Mouse (Mus musculus): Measurements from ENCODE around the gene Nelfcd.

The Nelfcd gene

DNA sequence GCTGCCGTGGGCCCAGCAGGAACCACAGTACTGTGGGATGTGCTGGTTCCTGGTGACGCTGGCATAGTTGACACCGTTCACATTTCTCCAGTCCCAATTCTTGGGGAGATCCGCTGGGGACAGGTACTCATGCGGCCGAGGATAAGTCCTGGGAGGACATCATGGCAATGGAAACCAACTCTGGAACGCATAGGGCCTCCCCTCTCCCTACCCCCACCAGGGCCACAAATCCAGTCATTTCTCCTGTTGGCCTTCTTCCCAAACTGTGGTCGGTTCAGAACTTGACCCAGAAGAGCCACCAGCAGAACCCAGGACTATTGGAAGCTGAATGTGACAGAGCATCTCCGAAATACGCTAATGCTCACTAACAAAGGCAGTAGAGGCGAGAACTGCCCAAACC lies 22.6 kb downstream of the Nelfcd start:
- no peak for DNase-seq

GRCm38 (mm10) chr2:174438737-174439449 lies 23.3 kb downstream of the Nelfcd start, which contains the start of gene Ctsz:
Gene Ctsz, minus strand, starts transcription at chr2:174439039.
- DNase-seq, result peak; percentile 85

DNA sequence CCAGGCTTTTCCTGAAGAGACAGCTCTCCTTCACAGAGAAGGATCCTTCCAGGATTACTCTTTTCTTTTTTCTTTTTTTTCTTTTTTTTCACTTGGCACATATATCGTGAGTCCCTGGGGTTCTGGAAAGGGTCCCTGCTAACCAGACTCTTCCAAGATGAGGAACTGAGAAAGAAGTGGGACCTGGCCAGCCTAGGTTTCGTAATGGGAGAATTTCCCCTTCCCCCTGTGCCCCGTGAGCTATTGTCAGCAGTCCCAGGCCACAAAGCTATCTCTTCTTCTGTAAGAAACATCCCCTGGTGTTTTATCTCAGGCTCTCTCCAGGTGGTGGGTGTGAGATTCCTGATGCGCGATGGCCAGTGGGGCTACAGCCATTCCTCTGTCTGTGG lies 23.8 kb downstream of the Nelfcd start:
- DNase-seq, result no peak

DNA sequence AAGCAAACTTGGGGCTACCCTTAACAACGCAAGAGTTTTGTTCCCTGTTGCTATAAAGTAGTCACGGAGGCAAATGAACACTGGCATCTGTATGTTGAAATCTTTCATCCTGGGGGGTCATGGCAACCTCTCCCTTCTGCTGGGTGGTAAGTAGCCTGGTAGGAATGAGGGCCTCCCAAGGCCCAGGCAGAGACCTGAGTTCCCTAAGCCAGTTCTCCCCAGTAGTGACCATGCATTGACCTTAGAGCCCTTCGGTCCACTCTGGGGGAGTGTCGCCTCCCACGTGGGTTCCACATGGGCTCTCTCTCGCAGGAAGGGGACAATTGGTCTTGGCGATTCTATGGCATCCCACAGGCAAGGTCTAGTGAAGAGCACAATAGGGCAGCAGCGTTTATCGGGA lies 24.4 kb downstream of the Nelfcd start:
- no peak for DNase-seq

DNA sequence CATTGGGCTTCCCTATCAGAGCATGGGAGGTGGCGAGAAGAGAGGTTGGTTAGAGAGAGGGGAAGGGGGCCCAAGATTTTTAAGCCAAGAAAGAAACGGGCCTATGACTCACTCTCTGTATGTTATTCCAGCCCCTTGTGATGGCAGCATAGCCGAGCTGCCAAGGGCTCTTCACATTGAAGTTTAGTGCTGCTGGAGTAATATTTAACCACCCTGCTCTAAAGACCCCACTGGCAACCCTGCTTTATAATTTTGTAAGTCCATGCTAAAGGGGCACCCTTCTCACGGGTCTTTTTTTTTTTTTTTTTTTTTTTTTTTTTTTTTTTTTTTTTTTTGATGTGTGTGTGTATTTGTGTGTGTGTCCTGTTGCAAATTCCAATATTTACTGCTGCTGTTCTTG lies 26.3 kb downstream of the Nelfcd start:
- DNase-seq, result no peak

DNA sequence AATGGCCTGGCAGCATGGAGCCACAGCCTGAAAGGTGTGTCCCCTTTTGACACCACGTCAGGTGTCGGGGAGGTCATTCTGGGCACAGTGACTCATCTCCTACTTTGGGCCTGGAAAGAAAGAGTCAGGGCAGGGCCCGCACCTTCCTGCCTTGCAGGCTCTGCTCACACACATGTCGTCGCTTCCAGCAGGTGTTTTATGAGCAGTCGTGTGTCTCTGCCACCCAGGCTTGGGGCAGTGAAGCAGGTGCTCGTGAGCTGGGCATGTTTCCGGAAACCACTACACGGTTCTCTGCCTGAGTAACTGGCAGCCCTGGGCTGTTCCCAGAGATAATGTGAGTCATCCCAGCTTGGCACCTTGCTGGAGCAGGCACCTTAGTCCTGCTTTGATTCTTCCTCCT lies 26.9 kb downstream of the Nelfcd start:
- peak; percentile 28 for DNase-seq

DNA sequence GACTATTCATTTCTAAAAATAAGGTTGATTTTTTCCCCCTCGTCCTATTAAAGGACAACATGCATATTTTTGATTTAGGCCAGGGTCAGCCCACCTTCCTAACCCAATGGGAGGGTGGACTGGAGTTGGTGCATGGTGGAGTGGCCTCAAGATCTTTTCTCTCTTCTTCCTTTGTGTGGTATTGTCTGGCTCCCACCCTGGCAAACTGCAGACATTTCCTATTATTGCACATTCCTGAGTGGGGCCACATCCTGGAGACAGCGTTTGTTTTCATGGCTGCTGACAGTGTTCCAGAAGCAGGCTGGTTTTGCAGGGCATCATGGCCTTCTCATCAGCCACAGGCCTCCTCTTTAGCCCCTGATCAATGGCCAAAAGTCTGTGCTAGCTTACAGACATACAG lies 27.4 kb downstream of the Nelfcd start:
- DNase-seq, result no peak

- DNase-seq, result no peak
Measured at GRCm38 (mm10) chr2:174444359-174444758, 28.8 kb downstream of the Nelfcd start.

DNA sequence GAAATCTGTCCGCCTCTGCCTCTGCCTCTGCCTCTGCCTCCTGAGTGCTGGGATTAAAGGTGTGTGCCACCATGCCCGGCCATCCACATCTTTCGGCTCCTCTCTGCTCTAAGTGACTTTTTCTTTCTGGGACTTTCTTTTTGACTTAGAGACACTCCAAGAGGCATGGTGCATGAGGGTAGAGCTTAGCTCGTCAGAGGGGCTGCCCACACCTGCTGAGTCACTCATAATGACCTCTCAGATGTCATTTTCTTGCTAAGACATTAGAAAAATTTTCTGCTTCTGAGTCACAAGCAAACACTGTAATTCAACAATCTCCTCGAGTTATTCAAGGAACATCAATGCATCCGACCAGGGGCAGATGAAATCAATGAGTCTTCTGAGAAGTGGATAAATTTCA lies 29.4 kb downstream of the Nelfcd start:
- no peak for DNase-seq

DNA sequence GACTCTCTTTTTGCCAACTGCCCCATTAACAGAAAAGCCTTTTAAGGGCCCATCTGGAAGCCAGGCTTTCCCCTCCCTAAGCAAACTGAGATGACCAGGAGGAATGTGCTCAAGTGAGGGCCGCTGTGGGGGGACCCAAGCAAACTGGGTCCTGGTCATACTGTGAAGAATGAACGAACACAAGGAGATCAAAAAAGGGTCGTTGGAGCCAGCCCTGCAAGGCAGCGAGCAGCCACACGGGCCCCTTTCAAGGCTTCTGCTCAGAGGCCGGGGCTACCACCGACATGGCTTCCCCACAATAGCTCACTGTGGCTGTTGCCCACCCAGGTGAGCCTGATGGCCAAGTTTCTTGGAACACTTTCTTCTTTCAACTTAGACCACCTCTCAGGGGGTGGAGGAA lies 30.9 kb downstream of the Nelfcd start:
- DNase-seq, result no peak

- no peak for DNase-seq
Measured at GRCm38 (mm10) chr2:174446905-174447304, 31.3 kb downstream of the Nelfcd start.

- no peak for DNase-seq
Measured at GRCm38 (mm10) chr2:174448405-174448804, 32.8 kb downstream of the Nelfcd start.

DNA sequence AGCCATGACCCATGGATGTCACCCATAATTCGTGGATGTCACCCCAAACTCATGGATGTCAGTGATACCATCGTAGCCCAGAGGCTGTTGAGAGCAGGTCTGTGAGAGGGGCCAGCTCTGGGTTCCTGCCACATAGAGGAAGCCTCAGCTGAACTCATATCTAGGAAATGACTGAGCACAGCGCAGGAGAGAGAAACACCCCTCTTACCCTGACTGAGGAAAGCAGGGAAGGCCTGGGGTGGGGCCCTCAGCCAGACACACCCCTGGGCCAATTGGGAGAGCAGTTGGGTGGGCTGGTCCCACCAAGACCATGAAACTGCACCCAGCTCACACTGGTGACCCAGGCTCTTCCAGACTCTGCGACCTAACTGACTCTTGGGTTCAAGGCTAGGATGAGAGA lies 34.7 kb downstream of the Nelfcd start, which contains the start of gene Tubb1:
Tubb1 (plus strand) TSS at position 343 of the 400 bp plus-strand sequence.
- no peak for DNase-seq

- no peak for DNase-seq
Measured at GRCm38 (mm10) chr2:174453681-174454080, 38.1 kb downstream of the Nelfcd start.

DNA sequence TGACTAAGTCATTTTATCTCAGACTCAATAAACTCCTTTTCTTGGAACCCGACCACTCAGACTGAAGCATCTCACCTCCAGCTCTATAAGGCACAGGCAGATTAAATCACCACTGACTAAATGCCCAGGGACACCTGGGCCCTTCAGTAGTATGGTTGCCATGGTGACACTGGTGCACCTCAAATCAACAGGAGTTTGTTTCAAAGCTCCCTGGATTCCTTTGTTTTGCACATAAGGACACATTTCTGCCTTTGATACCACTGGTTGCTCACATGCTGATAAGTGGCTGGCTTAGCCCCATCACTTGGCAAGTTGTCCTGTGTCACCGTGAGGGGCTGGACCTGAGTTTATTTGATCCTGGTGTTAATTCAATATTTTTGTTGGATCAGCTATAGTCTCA lies 43.8 kb downstream of the Nelfcd start:
- DNase-seq, result no peak

DNA sequence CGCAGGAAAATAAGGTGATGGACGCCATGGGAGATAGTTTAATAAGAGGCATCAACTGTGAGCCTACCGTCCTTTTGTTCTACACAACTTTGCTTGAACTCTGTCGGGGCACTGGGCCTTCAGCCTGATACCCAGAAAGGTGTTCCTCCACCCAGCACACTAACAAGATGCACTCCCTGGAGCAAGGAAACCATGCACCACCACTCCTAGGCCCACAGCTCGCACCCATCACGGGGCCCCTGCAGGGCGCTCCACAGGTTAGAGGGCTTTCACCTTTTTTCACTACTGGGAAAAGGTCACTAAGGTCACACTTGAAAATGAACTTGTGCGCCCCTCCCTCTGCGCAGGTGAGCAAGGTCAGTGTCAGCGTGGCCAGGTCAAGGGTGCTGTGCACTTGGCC lies 47.8 kb downstream of the Nelfcd start:
- DNase-seq, result no peak

GRCm38 (mm10) chr2:174463789-174464523 lies 48.4 kb downstream of the Nelfcd start, which contains the start of gene Atp5e:
Gene Atp5e, minus strand, starts transcription at chr2:174464105.
- DNase-seq, result peak; percentile 93

DNA sequence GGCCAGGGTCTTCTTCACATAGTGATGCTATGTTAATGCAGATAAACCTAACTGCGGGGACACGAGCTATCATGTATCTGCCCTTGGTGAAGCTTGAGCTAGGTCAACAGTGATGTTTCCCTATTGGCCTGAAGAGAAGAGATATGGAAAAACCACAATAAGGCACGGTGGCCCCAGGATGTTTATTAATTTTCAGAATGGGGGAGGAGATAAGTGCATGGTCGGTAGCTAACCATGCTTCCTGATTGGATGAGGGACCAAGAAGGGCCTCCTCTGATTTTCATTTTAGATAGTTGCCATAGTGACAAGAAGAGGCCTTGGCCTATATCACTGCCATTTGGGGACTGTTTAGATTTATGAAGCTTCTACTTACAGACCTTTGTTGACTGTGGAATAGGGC lies 54.7 kb downstream of the Nelfcd start:
- no peak for DNase-seq

GRCm38 (mm10) chr2:174470786-174471405 lies 55.3 kb downstream of the Nelfcd start:
- DNase-seq, result no peak

GRCm38 (mm10) chr2:174472407-174472806 lies 56.8 kb downstream of the Nelfcd start:
- DNase-seq, result no peak

DNA sequence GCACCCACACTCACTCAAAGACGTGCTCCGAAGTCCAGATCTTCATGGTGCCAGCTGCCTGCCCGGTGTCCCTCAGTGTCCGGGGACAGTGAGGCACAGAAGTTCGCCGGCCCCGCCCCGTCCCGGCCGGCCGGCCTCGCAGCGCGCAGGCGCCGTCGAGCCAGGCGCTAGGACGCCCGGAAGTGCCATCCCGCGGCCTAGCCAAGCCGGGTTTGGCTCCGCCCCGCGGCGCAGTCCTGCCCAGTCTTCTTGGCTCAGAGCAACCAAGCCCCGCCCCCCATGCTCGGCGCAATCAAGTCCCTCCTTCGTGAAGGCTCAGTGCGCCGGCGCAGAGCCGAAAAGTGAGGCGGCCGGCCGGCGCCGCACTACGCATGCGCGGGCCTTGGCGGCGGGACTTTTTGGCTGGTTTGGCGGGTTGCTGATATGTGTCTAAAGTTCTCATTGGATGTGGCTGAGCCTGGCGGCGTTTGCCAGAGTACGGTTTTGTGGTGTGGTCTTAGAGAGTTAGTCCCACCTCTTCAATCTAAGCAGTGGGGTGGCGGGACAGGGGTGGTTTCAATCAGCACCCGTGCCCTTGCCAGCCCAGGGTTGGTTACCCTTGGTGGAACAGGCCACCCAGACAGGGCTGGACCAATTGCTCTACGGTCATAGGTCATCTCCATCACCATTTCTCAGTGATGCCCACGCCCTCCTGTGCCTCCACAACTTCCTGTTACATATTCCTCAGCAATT lies 57.4 kb downstream of the Nelfcd start, which contains the start of gene Prelid3b:
Prelid3b (minus strand) TSS at position 264 of the 732 bp plus-strand sequence.
- peak; percentile 100 for DNase-seq

DNA sequence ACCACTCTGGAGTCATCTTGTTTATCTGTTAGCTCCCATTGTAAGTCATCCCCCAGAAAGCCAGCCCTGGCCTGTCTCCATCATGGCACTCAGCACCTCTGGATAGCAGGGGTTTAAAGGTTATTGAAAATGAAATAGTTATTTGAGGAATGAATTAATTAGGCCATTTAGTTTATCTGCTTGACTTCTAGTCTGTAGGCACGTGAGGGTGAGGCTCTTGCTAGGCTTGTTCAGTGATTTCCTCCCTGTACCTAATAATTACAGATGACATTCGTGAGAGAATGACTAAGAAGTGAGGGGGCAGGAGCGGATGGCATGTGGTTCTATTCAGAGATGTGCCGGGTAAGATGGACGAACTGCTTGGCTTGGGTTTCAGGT lies 57.9 kb downstream of the Nelfcd start:
- DNase-seq, result no peak

All from thymus, postnatal 4 days (tissue).